Mouse (Mus musculus): ENCODE data around the gene Btn2a2. TPM values are rescaled to one million over a fixed set of nuclear protein-coding genes. Genes with fewer than 3 reads are reported as not detected.

The Btn2a2 gene
- total RNA-seq, 2 experiments from 2014 or later, result not detected

GRCm38 (mm10) chr13:23502031-23502567, 13.4 kb upstream of the Btn2a2 start:
- intact Hi-C loops (cut with DNase I; ENCODE audit: low total_unique reads), result no loop called here
- no peak for DNase-seq

GRCm38 (mm10) chr13:23501511-23501910, 12.9 kb upstream of the Btn2a2 start:
- intact Hi-C loops (cut with DNase I; ENCODE audit: low total_unique reads), result no loop called here
- no peak for DNase-seq

- no peak for DNase-seq
- intact Hi-C loops (cut with DNase I; ENCODE audit: low total_unique reads), result no loop called here
Observed at GRCm38 (mm10) chr13:23500424-23501200, 12.0 kb upstream of the Btn2a2 start.

- DNase-seq, result no peak
- intact Hi-C loops (cut with DNase I; ENCODE audit: low total_unique reads), result no loop called here
Observed at GRCm38 (mm10) chr13:23499943-23500342, 11.3 kb upstream of the Btn2a2 start.

- intact Hi-C loops (cut with DNase I; ENCODE audit: low total_unique reads), result no loop called here
- no peak for DNase-seq
Observed at GRCm38 (mm10) chr13:23498653-23499052, 10.0 kb upstream of the Btn2a2 start.

- intact Hi-C loops (cut with DNase I; ENCODE audit: low total_unique reads), result no loop called here
- DNase-seq, result no peak
Observed at GRCm38 (mm10) chr13:23497656-23498321, 9.1 kb upstream of the Btn2a2 start.

GRCm38 (mm10) chr13:23495526-23495925, 6.9 kb upstream of the Btn2a2 start:
- intact Hi-C loops (cut with DNase I; ENCODE audit: low total_unique reads), result no loop called here
- no peak for DNase-seq

GRCm38 (mm10) chr13:23491990-23492389, 3.3 kb upstream of the Btn2a2 start:
- no peak for DNase-seq
- intact Hi-C loops (cut with DNase I; ENCODE audit: low total_unique reads), result no loop called here

GRCm38 (mm10) chr13:23491263-23491662, 2.6 kb upstream of the Btn2a2 start:
- DNase-seq, result no peak
- intact Hi-C loops (cut with DNase I; ENCODE audit: low total_unique reads), result no loop called here

- no peak for DNase-seq
- intact Hi-C loops (cut with DNase I; ENCODE audit: low total_unique reads), result no loop called here
Observed at GRCm38 (mm10) chr13:23490863-23491262, 2.2 kb upstream of the Btn2a2 start.

- intact Hi-C loops (cut with DNase I; ENCODE audit: low total_unique reads), result no loop called here
Observed at GRCm38 (mm10) chr13:23485271-23485670, 3.4 kb downstream of the Btn2a2 start.

GRCm38 (mm10) chr13:23483153-23483552, 5.5 kb downstream of the Btn2a2 start:
- DNase-seq, result no peak
- intact Hi-C loops (cut with DNase I; ENCODE audit: low total_unique reads), result no loop called here

More at GRCm38 (mm10) chr13:23485271-23485670, 3.4 kb downstream of the Btn2a2 start:
- no peak for DNase-seq

GRCm38 (mm10) chr13:23475658-23476057, 13.0 kb downstream of the Btn2a2 start:
- DNase-seq, result peak; percentile 20
- intact Hi-C loops (cut with DNase I; ENCODE audit: low total_unique reads), result no loop called here

- no peak for DNase-seq
Observed at GRCm38 (mm10) chr13:23466911-23467310, 21.7 kb downstream of the Btn2a2 start.

GRCm38 (mm10) chr13:23466306-23466705, 22.4 kb downstream of the Btn2a2 start:
- intact Hi-C loops (cut with DNase I; ENCODE audit: low total_unique reads), result no loop called here
- no peak for DNase-seq

More at GRCm38 (mm10) chr13:23466911-23467310, 21.7 kb downstream of the Btn2a2 start:
- intact Hi-C loops (cut with DNase I; ENCODE audit: low total_unique reads), result no loop called here

- DNase-seq, result no peak
Observed at GRCm38 (mm10) chr13:23465600-23466109, 23.0 kb downstream of the Btn2a2 start, which contains the start of gene Btn1a1. Gene Btn1a1, minus strand, starts transcription at chr13:23465901.

GRCm38 (mm10) chr13:23464841-23465366, 23.8 kb downstream of the Btn2a2 start:
- no peak for DNase-seq
- intact Hi-C loops (cut with DNase I; ENCODE audit: low total_unique reads), result no loop called here

More at GRCm38 (mm10) chr13:23465600-23466109, 23.0 kb downstream of the Btn2a2 start, which contains the start of gene Btn1a1:
- intact Hi-C loops (cut with DNase I; ENCODE audit: low total_unique reads), result no loop called here

- intact Hi-C loops (cut with DNase I; ENCODE audit: low total_unique reads), result no loop called here
Observed at GRCm38 (mm10) chr13:23464224-23464637, 24.4 kb downstream of the Btn2a2 start.

GRCm38 (mm10) chr13:23463381-23464223, 25.1 kb downstream of the Btn2a2 start:
- DNase-seq, result peak; percentile 32
- intact Hi-C loops (cut with DNase I; ENCODE audit: low total_unique reads), result no loop called here

More at GRCm38 (mm10) chr13:23464224-23464637, 24.4 kb downstream of the Btn2a2 start:
- DNase-seq, result peak; percentile 13
